Mouse (Mus musculus) right cerebral cortex, adult 2 months (tissue): ENCODE measurements around the gene Ubqln4.

Source experiments
- DNase-seq, 2 experiments: peaks; one replicate each; pipeline ENCODE4 v3.0.0; 2021 to 2022; ENCODE audit warnings: low spot score in 2 of 2

Ubqln4 gene

DNA sequence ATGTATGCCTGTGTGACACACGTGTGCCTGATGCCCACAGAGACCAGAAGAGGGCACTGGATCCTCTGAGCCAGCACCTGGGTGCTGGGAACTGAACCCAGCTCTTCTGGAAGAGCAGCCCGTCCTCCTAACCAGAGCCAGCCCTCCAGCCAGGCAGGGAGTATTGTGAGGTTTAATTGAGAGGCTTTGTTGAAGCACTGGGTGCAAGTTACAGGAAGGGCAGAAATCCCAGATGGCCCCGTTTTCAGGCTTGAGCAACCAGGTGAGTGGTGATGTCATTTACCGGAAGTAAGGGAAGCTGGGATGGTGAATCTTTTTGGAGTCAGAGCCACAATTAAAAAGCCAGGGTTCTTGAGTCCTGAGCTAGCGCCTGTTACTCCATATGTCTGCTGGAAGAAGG, 28.5 kb upstream of the Ubqln4 start:
- DNase-seq: no peak

DNA sequence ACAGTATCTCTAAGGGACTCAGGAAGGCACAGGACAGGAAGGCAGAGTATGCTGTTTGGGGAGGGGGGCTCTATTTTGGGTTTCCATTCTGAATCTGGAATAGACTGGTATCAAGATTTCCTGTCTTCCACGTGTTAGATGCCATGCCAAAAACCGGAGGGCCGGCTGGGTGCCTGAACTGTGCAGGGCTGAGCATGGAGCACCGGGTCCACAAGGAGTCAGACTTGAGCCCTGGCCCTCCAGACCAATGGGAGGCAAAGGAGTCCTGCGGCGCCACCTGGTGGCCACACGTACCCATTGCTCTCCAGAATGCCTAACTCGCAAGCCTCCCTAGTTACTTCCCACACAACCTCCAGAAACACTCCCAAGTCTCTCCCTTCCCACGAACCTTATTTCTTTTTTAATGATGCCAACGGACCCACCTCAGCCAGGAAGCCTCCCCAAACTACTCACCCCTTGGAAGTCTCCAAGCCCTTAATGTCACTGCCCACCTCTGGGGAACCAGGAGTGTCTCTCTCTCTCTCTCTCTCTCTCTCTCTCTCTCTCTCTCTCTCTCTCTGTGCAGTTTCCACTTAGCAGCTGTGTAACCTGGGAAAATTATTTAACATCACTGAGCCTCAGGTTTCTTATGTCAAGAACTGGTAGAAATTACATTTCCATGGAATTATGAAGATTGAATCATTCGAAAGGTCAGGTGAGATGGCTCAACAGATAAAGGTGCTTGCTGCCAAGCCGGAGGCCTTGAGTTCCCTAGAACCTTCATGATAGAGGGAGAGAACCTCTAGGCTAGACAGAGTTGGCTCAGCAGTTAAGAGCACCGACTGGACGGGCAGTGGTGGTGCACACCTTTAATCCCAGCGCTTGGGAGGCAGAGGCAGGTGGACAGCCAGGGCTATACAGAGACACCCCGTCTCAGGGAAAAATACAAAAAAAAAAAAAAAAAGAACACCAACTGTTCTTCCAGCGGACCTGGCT, 27.1 kb upstream of the Ubqln4 start:
- peak; percentile 79 to 80 for DNase-seq

DNA sequence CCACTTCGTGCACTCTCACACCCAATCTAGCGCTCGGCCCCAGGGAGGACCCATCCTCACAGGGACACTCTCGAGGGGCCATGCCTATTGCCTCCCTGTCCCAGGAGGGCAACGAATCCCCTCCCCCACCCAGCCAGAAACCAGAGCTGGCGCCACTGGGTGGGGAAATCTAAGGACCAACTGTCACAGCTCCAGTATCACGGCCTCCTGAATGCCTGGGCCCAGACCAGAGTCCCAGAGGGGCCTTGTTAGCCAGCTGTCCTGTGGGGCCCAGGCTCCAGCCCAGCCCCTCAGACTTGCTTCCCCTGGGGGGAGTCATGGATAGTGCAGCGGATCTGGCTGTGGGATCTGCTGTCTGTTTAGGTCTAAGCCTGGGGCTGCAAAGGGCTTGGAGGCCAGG, 26.0 kb upstream of the Ubqln4 start:
- no peak for DNase-seq

DNA sequence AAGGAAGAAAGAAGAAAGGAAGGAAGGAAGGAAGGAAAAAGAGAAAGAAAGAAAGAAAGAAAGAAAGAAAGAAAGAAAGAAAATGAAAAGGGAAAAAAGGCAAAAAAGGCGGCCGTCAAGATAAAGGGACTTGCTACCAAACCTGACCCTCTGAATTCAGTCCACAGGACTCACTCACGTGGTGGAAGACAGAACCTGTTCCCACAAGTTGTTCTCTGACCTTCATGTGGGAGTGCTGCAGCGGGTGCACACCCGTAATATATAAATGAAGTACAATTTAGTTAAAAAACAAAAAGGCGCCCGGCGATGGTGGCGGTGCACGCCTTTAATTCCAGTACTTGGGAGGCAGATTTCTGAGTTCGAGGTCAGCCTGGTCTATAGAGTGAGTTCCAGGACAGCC, 24.9 kb upstream of the Ubqln4 start:
- no peak for DNase-seq

DNA sequence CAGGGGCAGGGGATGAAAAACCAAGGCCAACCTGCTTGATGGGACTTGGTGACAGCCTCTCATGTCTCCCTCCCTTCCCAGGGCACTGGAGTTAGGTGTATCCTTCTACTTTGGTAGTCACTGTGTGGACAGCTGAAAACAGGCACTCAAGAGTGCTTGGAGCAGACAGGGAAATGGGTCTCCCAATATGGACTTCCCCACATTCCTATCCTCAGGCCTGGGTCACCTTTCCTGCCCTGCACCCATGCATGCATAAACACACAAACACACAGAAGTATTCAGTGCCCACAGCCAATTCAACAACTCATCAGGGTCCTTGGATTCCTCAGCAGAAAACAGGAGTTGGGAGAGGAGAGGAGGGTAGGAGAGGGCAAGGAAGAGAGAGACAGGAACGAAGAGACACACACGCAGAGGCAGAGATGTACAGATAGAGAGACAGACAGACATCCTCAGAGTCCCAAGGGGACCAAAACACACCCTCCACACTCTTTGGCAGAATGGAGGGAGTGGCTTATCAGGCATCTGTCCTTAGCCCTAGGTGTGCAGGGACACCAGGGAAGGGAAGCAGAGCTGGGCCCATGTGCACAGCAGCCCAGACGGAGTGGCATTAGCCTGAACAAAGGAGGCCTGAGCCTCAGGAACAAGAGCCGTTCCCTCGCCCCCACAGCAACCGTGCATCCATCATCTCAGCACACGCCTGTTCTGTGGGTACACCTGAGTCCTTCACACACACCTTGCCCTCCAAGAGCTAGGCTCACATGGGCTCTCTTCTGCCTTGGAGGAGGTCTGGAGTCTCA, 24.2 kb upstream of the Ubqln4 start:
- no peak for DNase-seq

DNA sequence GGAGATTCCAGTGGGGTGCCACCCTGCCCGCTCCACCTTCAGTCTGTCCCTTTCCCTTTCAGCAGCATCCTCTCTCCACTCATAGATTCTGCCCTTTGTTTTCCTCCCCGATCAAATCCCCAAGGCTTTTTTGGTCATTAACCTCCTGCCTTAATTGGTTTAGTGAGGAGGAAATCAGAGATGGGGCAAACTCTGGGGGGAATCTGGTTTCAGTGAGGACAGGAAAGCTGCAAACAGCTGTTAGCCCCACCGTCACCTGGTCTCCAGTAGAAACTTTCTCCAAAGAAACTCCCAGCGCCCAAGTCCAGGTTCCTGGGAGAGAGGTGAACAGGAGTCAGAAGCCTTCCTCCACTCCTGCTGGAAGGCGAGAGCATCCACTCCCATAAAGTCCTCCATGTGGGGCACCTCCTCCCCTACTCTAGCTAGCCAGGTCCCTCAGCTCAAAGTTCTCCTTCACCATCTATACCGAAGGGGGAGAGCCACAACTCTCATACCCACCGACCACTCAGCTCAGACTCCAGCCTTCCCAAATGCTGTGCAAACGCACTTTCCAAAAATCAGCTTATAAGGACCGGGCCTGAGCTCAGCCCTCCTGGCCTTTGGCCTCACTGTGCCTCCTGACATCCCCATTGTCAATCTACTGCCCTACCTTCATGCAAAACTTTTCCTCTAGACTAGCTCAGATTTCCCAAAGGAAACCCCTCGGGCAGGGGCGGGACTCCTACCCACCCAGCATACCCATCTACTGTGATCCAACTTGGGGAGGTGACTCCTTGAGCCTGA, 23.3 kb upstream of the Ubqln4 start:
- DNase-seq: no peak

DNA sequence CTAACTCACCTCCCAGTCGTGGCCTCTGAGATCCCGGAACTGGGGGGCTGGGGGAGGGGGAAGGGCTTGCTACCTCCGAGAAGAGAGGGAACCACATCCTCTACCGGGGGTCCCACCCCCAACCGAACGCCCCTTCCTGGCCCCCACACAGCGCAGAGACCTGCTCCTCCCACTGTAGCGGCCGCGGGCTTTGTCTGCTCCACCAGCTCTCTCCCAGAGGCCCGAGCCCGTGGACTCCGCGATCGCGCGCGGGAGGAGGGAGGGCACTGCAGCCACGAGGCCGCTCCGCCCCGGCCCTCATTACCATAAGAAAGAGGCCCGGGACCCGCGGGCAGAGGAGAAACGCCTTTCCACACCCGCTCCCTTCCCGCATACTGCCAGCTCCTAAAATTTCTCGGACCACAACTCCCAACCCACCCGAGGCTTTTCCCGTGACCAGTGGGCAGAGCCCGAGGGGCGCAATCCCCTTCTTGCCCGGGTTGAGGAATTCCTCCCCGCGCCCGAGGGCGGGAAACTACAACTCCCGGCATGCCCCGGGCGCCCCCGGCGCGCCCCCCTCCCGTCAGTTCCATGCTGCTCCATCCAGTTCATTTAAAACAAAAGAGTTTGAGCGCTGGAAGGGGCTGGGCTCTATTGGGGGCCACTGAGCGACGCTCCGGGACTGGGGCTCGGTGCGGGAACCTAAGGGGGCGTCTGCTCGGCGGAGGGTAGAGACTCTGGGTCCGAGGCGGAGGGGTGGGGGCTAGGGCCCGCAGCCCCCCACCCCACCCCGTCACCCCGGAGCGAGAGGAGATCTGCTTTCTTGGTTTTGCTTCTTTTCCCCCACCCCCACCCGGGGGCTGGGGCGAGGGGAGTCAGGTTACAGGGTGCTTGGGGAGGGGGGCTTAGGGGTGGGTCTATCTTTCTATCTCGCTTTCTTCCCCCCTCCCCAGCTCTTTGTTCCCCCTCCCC, 21.9 kb upstream of the Ubqln4 start:
- DNase-seq: peak; percentile 84 to 90

DNA sequence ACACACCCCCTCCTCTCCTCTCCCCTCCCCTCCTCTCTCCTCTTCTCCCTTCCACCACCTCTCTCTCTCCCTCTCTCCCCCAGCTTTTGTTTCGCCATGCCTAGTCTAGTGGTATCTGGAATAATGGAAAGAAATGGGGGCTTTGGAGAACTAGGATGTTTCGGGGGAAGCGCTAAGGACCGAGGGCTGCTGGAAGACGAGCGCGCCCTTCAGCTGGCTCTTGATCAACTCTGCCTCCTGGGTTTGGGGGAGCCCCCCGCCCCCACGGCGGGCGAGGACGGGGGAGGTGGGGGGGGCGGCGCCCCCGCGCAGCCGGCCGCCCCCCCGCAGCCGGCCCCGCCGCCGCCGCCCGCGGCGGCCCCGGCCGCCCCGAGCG, 21.3 kb upstream of the Ubqln4 start, which contains the start of gene Mex3a:
TSS of gene Mex3a (plus strand) at position 97 of the 376 bp plus-strand sequence.
- DNase-seq: no peak

DNA sequence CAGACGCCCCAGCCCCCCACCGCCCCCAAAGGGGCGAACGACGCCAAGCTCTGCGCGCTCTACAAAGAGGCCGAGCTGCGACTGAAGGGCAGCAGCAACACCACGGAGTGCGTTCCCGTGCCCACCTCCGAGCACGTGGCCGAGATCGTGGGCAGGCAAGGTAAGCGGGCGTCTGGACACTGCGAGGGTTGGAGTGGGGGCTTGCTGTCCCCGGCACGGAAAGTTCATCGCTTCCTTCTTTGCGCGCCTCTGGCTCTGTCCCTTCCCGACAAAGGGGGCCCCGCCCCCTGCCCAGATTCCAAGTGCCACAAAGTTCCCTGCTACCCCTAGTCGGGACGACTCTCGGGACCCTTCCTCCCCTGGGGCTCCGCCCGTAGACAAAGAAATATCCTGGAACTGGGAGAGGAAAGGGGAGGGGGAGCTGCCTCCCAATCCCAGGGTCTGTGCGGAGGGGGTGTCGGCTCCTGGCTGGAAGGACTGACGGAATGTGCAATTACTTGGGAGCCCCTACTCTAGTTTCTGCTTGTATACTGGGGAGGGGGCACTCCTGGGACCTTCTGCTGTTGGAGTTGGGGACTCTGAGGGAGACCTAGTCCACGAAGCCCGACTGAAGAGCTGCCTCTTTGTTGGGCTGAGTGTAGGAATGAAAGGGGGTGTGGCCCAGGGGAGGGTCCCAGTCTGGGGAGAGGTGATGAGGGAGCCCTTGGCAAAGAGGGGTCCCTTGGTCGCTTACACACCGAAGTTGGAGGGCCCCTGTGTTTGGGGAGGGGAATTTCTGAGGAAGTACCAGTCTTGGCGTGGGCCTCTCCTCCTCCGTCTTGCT, 20.7 kb upstream of the Ubqln4 start:
- no peak for DNase-seq

DNA sequence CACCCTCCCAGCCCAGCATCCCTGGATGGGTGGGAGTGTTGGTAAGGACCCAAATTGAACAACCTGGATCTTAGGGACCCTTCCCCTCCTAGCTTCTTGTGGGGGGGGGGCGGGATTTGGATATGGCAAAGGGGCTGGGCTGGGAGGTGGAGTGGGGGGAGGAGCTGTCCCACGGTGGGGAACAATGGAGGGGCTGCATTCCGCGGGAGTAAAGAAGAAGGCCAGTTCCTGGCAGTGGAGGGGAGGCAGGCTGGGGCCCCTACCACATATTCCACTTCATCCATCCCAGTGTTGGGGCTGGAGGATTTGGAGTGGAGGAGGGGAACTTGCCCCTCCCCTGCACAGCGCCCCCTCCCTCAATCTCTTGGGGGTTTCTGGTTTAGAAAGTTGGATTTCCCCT, 19.9 kb upstream of the Ubqln4 start:
- no peak for DNase-seq

DNA sequence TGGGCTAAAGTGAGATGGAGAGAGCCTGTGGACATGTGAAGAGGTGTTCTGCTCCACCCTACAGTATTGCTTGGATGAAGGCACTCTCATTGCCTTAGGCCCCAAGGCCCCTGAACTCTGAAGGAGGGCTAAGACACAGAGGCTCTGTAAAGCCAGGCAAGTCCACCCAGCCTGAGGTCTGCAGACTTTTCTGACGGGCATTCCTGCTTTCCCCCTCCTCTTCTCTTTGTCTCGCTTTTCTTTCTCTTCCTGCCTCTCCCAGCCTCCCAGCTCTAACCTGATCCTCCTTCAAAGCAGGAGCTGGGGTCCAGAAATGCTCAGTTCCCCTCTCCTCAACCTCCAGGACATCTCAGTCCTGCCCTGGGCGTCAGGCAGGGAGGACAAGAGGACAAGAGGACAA, 18.6 kb upstream of the Ubqln4 start:
- no peak for DNase-seq

DNA sequence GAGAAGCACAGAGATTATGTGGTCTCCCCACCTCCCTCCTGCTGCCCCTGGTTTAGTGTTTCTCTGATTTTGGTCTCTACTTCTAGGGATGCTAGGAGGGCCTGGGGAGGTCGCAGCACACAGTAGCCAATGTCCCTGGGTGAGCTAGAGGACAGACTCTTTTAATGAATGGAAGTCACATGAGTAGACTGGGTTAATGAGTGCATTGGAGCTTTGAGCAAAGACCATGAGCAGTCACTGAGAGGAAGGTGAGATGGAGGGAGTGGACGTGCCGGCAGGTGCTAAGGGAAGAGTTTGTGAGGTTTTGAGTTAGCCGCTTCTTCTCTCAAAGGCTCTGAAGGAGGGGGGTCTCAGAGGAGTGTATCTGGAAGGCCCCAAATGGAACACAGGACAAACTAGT, 18.0 kb upstream of the Ubqln4 start:
- DNase-seq: no peak

DNA sequence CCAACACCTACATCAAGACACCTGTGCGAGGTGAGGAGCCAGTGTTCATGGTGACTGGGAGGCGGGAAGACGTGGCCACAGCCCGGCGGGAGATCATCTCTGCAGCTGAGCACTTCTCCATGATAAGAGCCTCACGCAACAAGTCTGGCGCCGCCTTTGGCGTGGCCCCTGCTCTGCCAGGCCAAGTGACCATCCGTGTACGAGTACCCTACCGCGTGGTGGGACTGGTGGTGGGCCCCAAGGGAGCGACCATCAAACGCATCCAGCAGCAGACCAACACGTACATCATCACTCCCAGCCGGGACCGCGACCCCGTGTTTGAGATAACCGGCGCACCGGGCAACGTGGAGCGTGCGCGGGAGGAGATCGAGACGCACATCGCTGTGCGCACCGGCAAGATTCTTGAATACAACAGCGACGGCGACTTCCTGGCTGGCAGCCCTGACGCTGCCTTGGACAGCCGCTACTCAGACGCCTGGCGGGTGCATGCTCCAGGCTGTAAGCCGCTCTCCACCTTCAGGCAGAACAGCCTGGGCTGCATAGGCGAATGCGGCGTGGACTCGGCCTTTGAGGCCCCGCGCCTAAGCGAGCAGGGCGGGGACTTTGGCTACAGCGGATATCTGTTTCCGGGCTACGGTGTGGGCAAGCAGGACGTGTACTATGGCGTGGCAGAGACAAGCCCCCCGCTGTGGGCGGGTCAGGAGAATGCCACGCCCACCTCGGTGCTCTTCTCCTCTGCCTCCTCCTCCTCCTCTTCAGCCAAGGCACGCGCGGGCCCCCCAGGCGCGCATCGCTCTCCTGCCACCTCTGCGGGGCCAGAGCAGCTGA, 17.2 kb upstream of the Ubqln4 start:
- peak; percentile 66 to 83 for DNase-seq

DNA sequence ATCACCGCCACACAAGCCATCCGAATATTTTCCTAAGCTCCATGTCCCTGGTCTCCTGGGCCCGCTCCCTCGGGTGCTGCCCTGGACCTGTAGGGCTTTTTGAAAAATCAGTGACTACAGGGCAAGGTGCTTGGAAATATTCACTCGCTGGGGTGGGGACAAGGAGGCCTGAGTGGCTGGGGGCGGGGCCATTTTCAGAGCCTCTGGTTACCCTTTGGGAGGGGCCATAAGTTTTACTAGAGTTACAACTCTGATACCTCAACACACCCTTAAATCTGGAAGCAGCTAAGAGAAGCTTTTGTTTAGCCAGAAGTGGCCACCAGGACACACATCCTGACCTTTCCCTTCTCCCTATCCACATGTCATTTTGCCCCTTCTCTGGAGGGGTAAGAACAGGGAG, 16.4 kb upstream of the Ubqln4 start:
- no peak for DNase-seq

DNA sequence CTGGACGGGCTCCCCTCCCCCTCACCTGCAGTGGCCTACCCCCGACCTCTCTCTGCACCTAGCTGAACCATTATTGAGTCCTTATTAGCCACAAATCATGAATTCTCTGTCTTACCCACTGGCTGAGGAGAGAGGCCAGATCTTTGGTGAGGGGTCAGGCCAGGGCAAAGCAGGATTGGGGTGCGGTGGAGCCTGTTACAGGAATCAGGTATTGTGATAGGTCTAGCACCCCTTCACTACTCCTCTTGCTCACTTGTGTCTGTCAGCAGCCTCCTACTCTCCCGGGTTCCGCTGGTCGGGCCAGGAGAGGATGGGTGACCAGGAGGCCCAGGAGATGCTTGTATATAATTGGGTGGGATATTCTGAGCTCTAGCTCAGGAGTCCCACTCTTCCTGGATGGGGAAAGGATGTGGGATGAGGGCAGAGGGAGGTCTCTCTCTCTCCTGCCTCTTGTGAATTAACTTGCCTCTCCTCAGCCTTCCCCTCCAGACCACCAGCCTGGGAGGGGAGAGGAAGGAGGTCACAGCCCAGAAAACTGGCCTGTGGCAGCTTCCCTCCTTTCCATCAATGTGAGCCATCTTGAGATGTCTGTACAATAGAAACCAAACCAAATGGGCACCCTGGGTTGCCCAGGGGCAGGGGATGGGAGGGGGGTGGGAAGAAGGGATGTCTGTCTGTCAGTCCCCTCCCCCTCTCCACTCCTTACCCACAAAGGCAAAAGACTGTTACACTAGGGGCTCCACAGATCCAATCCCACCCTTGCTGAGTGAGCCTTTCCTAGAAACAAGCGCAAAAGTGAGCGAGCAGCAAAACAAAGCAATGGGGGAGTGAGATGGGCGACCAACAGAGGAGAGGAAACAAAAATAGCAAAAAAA, 15.1 kb upstream of the Ubqln4 start:
- no peak for DNase-seq

DNA sequence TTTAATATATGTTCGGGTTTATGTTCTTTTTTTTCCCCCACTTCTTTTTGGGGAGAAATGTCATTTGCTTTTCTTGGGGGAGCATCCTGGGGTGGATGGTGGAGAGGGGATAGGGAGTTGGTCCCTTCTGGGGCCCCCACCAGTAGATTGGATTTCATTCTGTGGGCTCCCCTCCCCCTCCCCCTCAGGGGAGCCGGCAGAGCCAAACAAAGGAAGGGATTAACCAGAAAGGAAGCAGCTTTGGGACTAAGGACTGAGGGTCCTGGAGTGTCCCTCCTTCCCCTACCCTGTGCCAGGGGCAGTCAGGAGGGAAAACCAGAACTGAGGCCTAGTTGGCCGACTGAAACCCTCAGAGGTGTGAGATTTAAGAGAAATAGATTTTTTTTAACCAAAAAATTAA, 14.2 kb upstream of the Ubqln4 start:
- DNase-seq: no peak

DNA sequence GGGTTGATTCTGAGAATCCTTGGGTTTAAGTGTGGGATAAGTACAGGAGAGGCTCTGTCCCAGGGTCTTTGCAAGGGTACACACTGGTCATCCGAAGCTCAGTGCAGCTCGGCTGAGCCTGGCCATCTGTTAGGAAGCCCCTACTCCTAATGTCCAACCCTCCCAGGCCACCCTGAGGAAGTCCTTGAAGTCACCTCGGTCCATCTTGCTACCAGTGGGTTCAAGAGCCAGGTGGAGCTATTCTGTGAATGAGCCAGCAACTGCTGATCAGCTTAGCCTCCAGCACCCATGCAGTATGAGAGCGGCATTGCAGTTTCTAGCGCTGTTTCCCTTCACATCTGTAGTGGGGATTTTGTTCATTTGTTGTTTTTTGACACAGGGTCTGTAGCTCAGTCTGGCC, 13.5 kb upstream of the Ubqln4 start:
- DNase-seq: no peak
